Mouse (Mus musculus) spleen, postnatal 36 days (tissue): ENCODE measurements around the gene Tatdn2.

Experiments used
- DNase-seq, 2 experiments: peaks; one replicate each; pipeline ENCODE4 v3.0.0; 2022; ENCODE audit warnings: low spot score in 2 of 2, mixed read lengths in 1 of 2

Gene Tatdn2

DNA sequence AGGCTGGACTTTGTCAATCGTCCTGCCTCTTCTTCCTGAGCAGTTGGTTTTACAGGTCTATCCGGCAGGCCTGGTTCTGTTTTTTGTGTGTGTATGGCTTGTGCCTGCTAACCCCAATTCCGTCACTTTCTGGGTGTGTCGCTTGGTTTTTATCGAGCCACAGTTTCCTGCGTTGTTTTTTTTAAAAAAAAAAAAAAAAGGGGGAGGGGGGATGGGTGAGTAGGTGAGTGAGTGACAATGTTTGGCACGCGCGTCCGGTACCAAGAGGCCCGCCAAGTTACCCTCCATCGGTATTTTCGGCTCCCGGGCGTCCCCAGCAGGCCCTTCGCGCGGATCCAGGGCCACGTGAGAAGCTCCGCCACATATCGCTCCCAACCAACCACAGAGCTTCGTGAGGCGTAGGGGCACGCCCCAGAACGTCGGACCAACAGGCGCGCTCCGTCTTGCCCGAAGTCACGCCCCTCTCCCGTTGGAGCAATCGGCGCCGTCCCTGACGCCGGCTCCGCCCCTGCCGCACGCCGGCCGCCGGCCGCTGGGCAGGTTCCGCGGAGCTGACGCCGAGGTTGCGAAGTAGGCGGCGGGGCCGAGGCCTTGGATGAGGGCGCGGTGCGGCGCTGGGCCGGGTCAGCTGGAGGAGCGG is at the start of gene Tatdn2:
Gene Tatdn2, plus strand, starts transcription at position 469 of the 640 bp plus-strand sequence.
- peak; percentile 99 for DNase-seq

GRCm38 (mm10) chr6:113649346-113650196 is 47.3 kb upstream of the Tatdn2 start:
- DNase-seq, result no peak

GRCm38 (mm10) chr6:113650197-113650640 is 46.6 kb upstream of the Tatdn2 start:
- peak; percentile 65 to 71 for DNase-seq

DNA sequence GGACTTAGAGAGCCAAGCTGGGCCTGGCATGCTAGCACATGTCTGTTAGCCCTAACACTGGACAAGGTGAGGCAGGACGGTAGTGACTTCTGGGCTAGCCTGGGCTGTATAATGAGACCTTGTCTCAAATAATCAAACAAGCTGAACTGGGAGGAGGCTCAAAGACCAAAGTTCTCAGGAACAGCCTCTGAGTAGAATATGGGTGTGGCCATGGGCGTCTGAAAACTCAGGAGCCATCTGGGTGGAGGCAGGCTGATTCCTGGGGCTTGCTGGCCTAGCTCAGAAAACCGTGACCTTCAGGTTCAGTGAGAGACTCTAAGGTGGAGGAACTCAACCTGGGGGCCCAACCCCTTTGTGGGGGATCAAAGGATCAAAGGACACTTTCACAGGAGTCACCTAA is 45.2 kb upstream of the Tatdn2 start:
- no peak for DNase-seq

GRCm38 (mm10) chr6:113653551-113653950 is 43.3 kb upstream of the Tatdn2 start:
- no peak for DNase-seq

DNA sequence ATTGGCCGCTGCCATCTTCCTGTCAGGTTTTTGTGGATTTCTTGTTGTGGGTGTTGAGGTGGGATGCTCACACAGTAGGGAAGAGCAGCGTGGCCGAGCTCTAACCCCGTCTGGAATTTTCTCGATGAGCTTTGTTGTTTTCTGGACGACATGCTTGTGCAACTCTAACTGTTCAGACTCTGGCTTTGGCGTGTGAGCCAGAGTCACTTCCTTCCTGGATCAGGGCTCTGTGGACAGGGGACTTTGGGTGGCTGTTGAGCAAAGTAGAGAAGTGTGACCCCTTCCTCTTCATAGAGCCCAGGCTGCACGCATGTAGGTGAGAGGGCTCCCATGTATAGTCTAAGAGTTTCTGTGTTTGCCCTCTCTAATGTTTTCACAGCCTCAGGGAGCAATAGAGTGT is 42.7 kb upstream of the Tatdn2 start:
- DNase-seq, result peak in 1 of 2 experiments; percentile 44

DNA sequence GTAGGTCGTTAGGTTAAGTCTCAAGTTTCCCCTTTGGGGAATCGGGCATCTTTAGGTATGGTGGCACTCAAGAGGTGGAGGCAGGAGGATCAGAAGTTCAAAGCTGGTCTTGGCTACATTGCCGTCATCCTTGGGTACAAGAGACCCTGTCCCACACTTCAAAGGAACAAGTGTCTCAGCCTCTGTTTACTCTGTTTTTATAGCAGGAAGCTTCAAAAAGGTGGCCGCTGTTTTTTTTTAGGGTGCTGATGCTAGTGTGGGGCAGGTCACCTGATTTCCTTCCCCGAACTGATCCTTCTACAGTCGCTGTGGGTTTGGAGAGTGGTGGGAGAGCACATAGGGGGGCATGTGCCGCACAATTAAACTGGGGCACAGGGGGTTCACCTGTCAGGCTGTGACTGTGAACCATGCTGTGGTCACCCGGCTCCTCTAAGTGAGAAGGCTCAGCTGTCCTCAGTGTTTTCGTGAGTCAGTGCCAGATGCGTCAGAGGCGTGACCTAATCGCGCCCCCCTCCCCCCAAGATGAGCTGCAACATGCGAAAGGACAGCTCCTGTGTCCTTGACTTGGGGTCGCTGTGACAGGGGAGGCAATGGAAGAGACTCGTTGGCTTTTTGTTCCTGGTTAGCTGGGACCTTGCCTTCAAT is 42.0 kb upstream of the Tatdn2 start:
- peak in 1 of 2 experiments; percentile 18 for DNase-seq

GRCm38 (mm10) chr6:113655475-113655874 is 41.4 kb upstream of the Tatdn2 start:
- DNase-seq, result no peak

GRCm38 (mm10) chr6:113656847-113657246 is 40.0 kb upstream of the Tatdn2 start:
- DNase-seq, result no peak

GRCm38 (mm10) chr6:113658226-113658625 is 38.6 kb upstream of the Tatdn2 start:
- DNase-seq, result no peak

DNA sequence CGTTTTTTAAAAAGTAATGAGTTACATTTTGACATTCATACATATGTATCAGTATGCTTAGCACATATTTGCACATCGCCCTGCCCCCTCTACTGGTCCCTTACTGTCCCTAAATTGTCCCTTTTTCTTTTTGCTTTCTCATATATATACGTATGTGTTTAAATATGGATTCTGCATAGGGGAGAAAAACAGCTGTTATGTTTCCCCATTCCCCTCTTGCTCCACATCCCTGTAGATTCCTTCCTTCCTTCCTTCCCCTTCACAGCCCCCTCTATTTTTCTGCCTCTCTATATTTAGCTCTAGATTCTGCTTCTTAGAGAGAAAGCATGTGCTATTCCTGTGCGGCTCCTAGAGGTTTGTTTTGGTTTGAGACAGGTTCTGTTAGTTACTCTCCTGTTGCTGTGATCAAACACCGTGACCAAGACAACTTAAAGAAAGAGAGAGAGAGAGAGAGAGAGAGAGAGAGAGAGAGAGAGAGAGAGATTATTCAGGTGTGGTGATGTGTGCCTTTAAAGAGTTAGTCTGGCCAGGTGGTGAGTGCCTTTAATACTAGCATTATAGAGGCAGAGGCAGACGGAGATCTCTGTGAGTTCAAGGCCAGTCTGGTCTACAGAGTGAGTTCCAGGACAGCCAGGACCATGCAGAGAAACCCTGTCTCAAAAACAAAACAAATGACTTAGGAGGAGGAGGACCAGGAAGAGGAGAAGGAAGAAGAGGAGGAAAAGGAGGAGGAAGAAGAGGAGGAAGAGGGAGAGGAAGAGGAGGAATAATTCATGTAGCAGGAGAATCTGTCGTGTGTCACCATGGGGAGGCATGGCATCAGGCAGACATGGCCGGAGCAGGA is 37.0 kb upstream of the Tatdn2 start:
- DNase-seq, result no peak

GRCm38 (mm10) chr6:113660492-113661352 is 36.1 kb upstream of the Tatdn2 start:
- DNase-seq, result peak; percentile 71 to 80

DNA sequence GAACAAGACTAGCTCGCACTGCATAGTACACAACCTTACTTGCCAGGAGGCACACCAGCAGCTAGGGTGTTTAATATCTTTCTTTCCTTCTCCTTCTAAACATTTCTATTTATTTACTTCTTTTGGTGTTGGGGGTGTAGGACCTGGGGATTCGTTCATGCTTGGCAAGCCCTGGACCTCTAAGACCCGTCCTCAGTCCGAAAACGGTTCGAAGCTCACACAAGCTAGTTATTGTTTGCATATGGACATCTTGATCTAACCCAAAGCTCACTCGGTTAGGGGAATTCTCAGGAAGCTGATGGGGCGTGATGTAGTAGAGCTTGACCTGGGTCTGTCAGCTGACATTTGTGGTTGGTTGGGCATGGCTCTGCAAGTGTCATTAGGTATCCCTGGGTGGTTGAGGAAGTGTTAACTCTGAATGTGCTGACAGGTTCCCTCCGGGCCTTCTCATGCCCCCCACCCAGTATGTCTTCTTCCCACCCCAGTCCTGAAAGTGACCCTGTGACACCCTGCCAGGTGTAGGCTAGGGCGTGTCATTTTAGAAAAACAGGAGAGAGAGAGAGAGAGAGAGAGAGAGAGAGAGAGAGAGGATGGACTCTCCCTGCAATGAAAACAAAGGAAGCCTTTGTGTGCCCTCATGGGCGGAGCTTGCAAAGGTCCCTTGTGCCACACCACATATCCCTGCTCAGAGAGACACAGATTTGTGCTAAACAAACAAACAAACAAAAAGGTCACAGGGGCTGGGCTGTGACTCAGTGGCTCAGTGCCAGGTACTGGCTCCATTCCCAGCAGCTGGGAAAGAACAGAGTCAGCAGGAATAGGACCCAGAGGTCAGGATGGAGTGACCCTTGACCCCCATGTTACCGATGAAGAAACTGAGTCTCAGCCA is 35.3 kb upstream of the Tatdn2 start:
- peak; percentile 91 to 92 for DNase-seq

DNA sequence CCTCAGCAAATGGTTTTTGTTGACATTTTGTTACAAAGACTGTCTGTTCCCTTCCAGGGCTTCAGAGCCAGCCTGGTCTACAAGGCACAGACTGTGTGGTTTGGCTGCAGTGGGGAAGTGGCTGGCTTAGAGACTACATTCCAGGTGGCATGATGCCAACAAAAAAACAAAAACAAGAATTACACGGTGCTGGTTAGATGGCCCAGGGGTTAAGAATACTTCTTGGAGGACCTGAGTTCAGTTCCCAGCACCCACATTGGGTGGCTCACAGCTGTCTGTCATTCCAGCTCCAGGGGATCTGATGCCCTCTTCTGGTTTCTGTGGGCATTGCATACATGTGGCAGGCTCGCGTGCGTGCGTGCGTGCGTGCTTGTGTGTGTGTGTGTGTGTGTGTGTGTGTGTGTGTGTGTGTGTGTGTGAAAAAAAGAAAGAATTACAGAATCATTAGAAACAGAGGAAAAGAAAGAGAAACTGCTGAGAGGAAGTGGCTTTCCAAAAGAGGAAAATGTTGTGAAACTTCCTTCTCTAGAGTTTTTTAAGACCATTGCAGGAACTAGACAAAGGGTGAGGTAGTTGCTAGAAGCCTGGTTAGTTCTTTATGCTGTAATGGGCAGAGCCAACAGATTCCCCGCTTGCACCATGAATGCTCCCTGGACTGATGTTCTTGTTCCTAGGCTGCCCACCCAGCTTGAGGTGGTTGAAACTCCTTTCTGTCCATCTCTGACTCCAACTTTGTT is 33.7 kb upstream of the Tatdn2 start:
- DNase-seq, result peak in 1 of 2 experiments; percentile 56

- DNase-seq, result peak; percentile 42 to 47
Observed at GRCm38 (mm10) chr6:113664305-113664704, 32.5 kb upstream of the Tatdn2 start.

- DNase-seq, result no peak
Observed at GRCm38 (mm10) chr6:113667611-113668122, 29.2 kb upstream of the Tatdn2 start.

GRCm38 (mm10) chr6:113668287-113669154 is 28.3 kb upstream of the Tatdn2 start:
- peak; percentile 75 to 78 for DNase-seq

DNA sequence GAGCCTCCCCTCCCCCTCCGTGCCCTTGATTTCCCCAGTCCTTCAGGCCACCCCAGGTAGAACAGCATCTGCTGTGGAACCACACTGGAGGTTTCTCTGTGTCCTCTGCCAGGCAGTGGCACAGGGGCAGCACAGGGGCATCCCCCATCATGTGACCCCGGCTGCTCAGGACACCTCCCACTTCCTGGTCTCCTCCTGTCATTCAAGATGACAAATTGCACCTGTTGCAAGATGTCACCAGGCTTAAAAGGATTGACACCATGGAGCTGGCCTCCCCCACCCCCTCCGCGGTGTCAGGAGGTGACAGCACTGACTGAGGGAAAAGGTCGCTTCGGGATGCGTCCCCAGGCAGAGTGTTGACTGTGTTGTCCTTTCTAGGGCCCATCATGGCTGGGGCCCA is 27.0 kb upstream of the Tatdn2 start:
- DNase-seq, result peak; percentile 76 to 80
